Mouse (Mus musculus): ENCODE measurements at regions not wholly inside any gene's neighbourhood (a gene's known extent, or its start where the extent isn't known, plus 50 kb on each side); places are given as distances from the start of the nearest gene placed in this dataset.

DNA sequence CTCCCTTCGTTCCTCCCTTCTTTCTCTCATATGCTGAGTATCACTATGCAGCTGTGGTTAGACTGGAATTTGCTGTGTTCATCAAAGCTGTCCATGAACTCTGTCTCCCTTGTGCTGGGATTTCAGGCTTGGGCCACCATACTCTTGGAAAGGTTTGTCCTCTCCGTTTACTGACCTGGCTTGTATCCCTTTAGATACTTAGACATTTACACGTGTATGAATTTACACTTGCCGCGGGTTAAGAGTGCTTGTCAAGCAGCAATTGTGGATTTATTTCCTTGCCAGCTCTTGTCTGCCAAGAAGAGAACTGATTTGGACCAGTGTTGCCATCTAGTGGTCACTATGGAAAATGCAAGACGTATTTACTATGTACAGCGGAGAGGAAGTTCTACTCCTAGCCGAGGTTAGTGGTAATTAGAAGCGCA lies 66.8 kb upstream of the Cd2ap start:
- no peak for TF ChIP-seq CTCF (IDR thresholded peaks at IDR 0.05; ENCODE audit: control insufficient read depth, insufficient read depth, insufficient replicate concordance, low read depth, low read length)
- TF ChIP-seq POLR2A (IDR thresholded peaks at IDR 0.05; ENCODE audit: control insufficient read depth, low read depth, low read length) = no peak

All from testis, adult 2 months (tissue).